Mouse (Mus musculus) stomach, embryonic 16.5 days (tissue): ENCODE results near the gene Olfr543. TPM values are rescaled to one million over a fixed set of nuclear protein-coding genes. Genes with fewer than 3 reads are reported as not detected.
A peak's percentile ranks its signal among the peaks of the same experiment; 100 is the strongest.
"Not testable (repeated sequence)": the region's sequence is repeated elsewhere in the genome, so short reads cannot be mapped to it uniquely, and the experiment has no call there.

Source experiments
- ATAC-seq: fragments of 200-750 bp; cut with Nextera tagmentation; 2 replicates; pipeline ENCODE4 v1.8.0; 2017; ENCODE audit warnings: moderate number of reproducible peaks, moderate TSS enrichment; ENCODE audit not compliant: insufficient read depth, low FRiP score
- H3K27ac ChIP-seq: fragments of 300-500 bp; sonication (generic); 2 replicates; pipeline ENCODE4 v1.5.1; 2014; ENCODE audit warnings: low read length
- H3K27me3 ChIP-seq: fragments of 300-500 bp; sonication (generic); 2 replicates; pipeline ENCODE4 v1.6.1; 2014; ENCODE audit warnings: low read length, control low read depth, mixed read lengths; ENCODE audit not compliant: control insufficient read depth, insufficient read depth
- H3K36me3 ChIP-seq: fragments of 300-500 bp; sonication (generic); 2 replicates; pipeline ENCODE4 v1.6.1; 2014; ENCODE audit warnings: low read length; ENCODE audit not compliant: control insufficient read depth, insufficient read depth
- H3K4me1 ChIP-seq: fragments of 300-500 bp; sonication (generic); 2 replicates; pipeline ENCODE4 v1.6.1; 2014; ENCODE audit warnings: low read length, control low read depth, mixed read lengths; ENCODE audit not compliant: control insufficient read depth, insufficient read depth
- H3K4me2 ChIP-seq: fragments of 300-500 bp; sonication (generic); 2 replicates; pipeline ENCODE4 v1.6.1; 2014; ENCODE audit warnings: low read depth, low read length, mixed read lengths
- H3K4me3 ChIP-seq: fragments of 300-500 bp; sonication (generic); replicated peaks from 2 replicates; pipeline ENCODE4 v1.5.1; 2014; ENCODE audit warnings: mild to moderate bottlenecking, low read length
- H3K9ac ChIP-seq: fragments of 300-500 bp; sonication (generic); 2 replicates; pipeline ENCODE4 v1.6.1; 2014; ENCODE audit warnings: low read length
- H3K9me3 ChIP-seq: fragments of 300-500 bp; sonication (generic); replicated peaks from 2 replicates; pipeline ENCODE4 v1.6.1; 2016; ENCODE audit warnings: low read length, control low read depth; ENCODE audit not compliant: control insufficient read depth
- WGBS: fragments of 180-500 bp; shearing (Covaris S2); extraction: QIAGEN DNeasy Blood & Tissue Kit; methylation state at CpG from one replicate; pipeline ENCODE4 v1.1.7; 2014; 5-methylcytosine and 5-hydroxymethylcytosine counted together
- polyA plus RNA-seq: library from polyadenylated mRNA; unstranded; fragments of >200 nt; fragmentation: Nextera tagmentation; extraction: Ambion mirVana; gene quantifications from 2 replicates; pipeline ENCODE4 v1.2.1, GENCODE M21; 2015

The Olfr543 gene
- polyA plus RNA-seq, 1 experiment from 2014 or later = 0.30 TPM

DNA sequence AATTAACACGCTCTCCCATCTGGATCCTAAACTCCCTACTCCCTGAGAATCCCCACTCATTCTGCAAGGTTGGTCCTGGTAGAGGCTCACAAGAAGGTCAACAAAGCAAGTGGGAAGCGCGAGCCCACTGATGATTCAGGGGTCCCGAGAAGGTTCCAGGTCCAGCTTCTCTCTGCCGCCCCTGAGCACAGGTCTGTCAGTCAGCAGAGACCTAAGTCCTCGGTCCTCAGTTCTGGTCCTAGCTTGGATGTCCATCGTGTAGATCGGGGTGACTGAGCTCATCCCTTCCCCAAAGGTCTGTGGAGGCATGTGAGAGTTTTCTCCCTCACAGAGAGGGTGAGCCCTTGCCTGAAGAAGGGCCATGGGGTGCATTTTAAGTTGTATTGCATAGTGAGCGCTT lies 26.6 kb upstream of the Olfr543 start:
- ATAC-seq = no peak
- H3K4me2 ChIP-seq = no peak overlapping the region
- WGBS = 88% methylated on average over 9 of the region's 9 CpGs
- no peaks in the 10 kb centered on the region for H3K4me1 ChIP-seq
- H3K27ac ChIP-seq = no peak overlapping the region
- no peaks in the 10 kb centered on the region for H3K36me3 ChIP-seq
- H3K9ac ChIP-seq = no peak overlapping the region
- H3K4me3 ChIP-seq = no peak overlapping the region
- H3K9me3 ChIP-seq = no peaks in the 10 kb centered on the region
- no peaks in the 10 kb centered on the region for H3K27me3 ChIP-seq

DNA sequence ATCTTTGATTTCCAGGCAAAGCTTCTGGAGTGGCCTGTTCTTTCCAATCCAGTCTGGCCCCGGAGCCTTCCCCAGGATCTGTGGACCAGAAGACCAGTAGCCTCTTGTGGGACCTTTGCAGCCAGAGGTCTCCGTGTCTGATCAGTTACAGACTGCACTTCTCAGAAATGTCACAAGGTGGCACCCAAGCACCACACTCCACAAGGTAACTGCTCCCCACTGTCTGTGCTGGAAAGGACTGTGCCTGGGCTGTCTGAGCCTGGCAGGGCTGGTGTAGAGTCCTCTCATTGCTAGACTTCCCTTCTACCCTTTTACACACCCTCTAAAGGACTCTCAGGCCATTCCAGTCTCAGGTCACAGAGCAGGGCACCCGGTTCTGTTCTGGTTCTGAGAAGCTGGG lies 25.4 kb upstream of the Olfr543 start:
- H3K4me3 ChIP-seq = no peak overlapping the region
- no peaks in the 10 kb centered on the region for H3K27me3 ChIP-seq
- H3K9me3 ChIP-seq = no peaks in the 10 kb centered on the region
- 38% methylated on average over 3 of the region's 3 CpGs for WGBS
- ATAC-seq = peak; percentile 46; the same call in 1 of the 2 replicates
- H3K36me3 ChIP-seq = no peaks in the 10 kb centered on the region
- H3K9ac ChIP-seq = no peak overlapping the region
- no peak overlapping the region for H3K27ac ChIP-seq
- no peak overlapping the region for H3K4me2 ChIP-seq
- H3K4me1 ChIP-seq = no peaks in the 10 kb centered on the region

DNA sequence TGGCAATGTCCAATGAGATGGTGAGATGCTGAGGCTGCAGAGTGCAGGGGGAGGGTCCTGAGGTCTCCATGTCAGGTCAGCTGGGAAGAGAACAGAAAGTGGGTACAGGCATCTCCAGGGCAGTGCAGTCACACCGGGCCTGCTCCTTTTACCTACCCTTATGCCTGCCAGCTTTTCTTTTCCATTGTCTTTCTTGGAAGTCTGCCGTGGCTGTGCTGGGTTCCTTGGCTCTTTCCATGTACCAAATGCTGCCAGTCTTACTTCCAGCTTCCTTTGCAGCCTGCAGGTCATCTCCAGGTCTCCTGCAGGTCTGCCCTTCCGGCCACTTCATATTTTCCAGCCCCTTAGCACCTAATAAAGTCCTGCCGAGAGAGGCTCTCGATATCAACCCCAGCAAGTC lies 20.5 kb upstream of the Olfr543 start:
- no peaks in the 10 kb centered on the region for H3K4me1 ChIP-seq
- no peak overlapping the region for H3K4me3 ChIP-seq
- WGBS = 78% methylated on average over 5 of the region's 5 CpGs
- H3K9me3 ChIP-seq = no peaks in the 10 kb centered on the region
- no peaks in the 10 kb centered on the region for H3K27me3 ChIP-seq
- no peak overlapping the region for H3K4me2 ChIP-seq
- ATAC-seq = no peak
- no peak overlapping the region for H3K9ac ChIP-seq
- no peaks in the 10 kb centered on the region for H3K36me3 ChIP-seq
- H3K27ac ChIP-seq = no peak overlapping the region

DNA sequence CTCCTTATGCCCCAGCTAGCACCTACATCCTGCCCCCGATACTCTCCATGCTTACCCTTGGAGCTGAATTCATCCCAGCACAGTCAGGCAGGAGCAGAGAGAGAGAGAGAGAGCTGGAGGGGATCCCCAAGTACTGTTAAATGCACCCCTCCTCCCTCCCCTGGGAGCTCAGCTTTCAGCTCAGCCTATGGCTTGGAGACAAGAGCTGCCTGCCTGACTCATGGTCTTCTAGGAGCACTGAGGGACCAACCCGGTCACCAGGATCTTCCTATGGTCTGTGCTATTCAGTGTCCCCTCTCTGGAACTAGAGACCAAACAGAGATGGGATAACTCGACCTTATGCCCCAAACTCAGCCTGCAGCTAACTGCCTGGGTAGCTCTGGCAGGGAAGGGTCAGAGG lies 18.0 kb upstream of the Olfr543 start, which contains the start of gene Olfr545:
TSS of gene Olfr545 (minus strand) at position 101 of the 400 bp plus-strand sequence.
- WGBS = 79% methylated on average over 3 of the region's 3 CpGs

DNA sequence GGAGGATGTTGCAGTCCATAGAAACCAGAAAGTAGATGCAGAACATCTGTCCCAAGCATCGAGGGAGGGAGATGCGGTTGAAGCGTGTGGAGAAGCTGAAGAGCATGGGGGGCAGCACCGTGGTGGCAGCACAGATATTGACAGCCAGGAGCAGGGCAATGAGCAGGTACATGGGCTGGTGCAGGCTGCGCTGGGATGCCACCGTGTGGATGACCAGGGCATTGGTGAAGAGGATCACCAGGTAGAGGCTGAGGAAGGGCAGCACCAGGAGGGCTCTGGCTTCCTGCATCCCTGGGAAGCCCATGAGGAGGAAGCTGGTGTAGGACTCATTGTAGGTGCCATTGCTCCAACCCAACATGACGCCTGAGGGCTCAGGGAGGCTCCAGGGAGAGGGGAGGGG lies 12.9 kb upstream of the Olfr543 start:
- not testable (repeated sequence) for H3K9ac ChIP-seq, H3K9me3 ChIP-seq, H3K27ac ChIP-seq, H3K4me3 ChIP-seq, H3K4me2 ChIP-seq, H3K4me1 ChIP-seq, H3K27me3 ChIP-seq, ATAC-seq, H3K36me3 ChIP-seq
- 48% methylated on average over 6 of the region's 7 CpGs for WGBS

More for the DNA sequence above, 18.0 kb upstream of the Olfr543 start, which contains the start of gene Olfr545:
- H3K27ac ChIP-seq = no peak within 1 kb of the TSS
- no peak within 1 kb of the TSS for H3K4me2 ChIP-seq
- H3K27me3 ChIP-seq = no peaks in the 10 kb centered on the region
- H3K4me3 ChIP-seq = no peak within 1 kb of the TSS
- no peaks in the 10 kb centered on the region for H3K4me1 ChIP-seq
- ATAC-seq = no peak
- no peaks in the 10 kb centered on the region for H3K9me3 ChIP-seq
- H3K9ac ChIP-seq = no peak within 1 kb of the TSS
- no peaks in the 10 kb centered on the region for H3K36me3 ChIP-seq

DNA sequence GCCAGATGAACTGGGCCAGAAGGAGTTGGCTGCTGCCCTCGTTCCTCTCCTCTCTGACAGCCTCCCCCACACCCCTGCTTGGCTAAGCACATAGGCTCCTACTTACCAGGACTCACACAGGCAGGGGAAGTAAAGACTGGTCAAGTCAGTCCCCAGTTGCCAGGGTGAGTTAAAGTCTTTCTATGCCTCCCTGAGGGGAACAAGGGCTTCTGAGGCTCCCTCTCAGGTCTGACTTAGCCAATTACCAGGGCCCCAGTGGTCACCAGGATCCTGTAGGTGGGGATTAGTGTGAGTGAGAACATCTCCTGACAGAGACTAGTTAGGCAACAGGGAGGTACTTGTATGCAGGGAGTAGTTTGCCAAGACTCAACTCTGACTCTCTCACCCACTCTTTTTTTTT lies 6.7 kb upstream of the Olfr543 start, which contains the start of gene Olfr544:
TSS of gene Olfr544 (minus strand) at position 153 of the 400 bp plus-strand sequence.
- H3K4me1 ChIP-seq = no peaks in the 10 kb centered on the region
- H3K9me3 ChIP-seq = no peaks in the 10 kb centered on the region
- H3K27me3 ChIP-seq = no peaks in the 10 kb centered on the region
- H3K36me3 ChIP-seq = no peaks in the 10 kb centered on the region
- no peak within 1 kb of the TSS for H3K4me2 ChIP-seq
- no peak within 1 kb of the TSS for H3K9ac ChIP-seq
- H3K4me3 ChIP-seq = no peak within 1 kb of the TSS
- 75% methylated on average over 1 of the region's 1 CpGs for WGBS
- ATAC-seq = no peak
- H3K27ac ChIP-seq = no peak within 1 kb of the TSS

DNA sequence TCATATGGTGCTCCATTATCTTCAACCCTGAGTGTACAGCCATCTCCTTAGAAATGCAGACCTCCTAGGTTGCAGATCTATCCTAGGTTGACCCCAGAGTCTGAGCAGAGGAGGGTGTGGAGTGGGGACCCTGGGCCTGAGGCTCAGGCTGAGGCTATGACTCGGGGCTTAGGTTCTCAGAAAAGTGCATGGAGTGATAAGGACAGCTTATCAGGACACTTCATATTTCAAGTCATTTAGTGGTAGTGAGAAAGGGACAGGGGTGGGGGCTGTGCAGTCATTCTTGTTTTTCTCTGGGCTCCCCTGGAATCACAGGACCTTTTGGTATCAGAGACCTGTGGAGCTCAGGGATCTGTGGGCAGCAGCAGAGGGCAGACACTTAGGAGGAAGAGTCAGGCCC lies 4.6 kb upstream of the Olfr543 start:
- H3K9ac ChIP-seq = no peak overlapping the region
- H3K27ac ChIP-seq = no peak overlapping the region
- no peaks in the 10 kb centered on the region for H3K27me3 ChIP-seq
- H3K4me1 ChIP-seq = no peaks in the 10 kb centered on the region
- no peaks in the 10 kb centered on the region for H3K9me3 ChIP-seq
- 30% methylated on average over 1 of the region's 1 CpGs for WGBS
- H3K36me3 ChIP-seq = no peaks in the 10 kb centered on the region
- no peak overlapping the region for H3K4me2 ChIP-seq
- no peak for ATAC-seq
- no peak overlapping the region for H3K4me3 ChIP-seq

DNA sequence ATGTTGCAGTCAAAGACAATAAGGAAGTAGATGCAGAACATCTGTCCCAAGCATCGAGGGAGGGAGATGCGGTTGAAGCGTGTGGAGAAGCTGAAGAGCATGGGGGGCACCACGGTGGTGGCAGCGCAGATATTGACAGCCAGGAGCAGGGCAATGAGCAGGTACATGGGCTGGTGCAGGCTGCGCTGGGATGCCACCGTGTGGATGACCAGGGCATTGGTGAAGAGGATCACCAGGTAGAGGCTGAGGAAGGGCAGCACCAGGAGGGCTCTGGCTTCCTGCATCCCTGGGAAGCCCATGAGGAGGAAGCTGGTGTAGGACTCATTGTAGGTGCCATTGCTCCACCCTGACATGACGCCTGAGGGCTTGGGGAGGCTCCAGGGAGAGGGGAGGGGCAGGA lies 3.3 kb upstream of the Olfr543 start:
- not testable (repeated sequence) for H3K9ac ChIP-seq, H3K27ac ChIP-seq, H3K4me3 ChIP-seq, H3K36me3 ChIP-seq, H3K4me2 ChIP-seq, H3K4me1 ChIP-seq, H3K27me3 ChIP-seq, H3K9me3 ChIP-seq
- peak; percentile 45; the same call in 1 of the 2 replicates for ATAC-seq
- 61% methylated on average over 7 of the region's 8 CpGs for WGBS

DNA sequence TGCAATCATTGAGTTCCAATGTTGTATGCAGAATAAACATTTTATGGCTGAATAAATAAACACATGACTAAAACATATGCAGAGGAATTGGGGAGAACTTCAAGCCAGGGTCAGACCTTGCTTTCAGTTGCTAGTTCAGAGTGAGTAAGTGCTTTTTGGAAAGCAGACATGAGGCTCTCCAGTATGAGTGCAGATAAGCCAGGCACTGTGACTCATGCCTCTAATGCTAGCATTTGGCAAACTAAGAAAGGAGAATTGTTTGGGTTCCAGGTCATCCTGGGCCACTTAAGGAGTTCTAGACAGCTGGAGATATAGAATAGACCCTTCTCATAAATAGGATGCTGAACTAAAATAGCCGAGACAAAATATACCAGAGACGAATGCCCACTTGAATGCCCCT lies 2.2 kb upstream of the Olfr543 start:
- Histone ChIP-seq H3K36me3 (no peaks in the 10 kb centered on the region), H3K27ac (no peak overlapping the region), H3K4me3 (no peak overlapping the region), H3K4me1 (no peaks in the 10 kb centered on the region), H3K9me3 (no peaks in the 10 kb centered on the region), H3K4me2 (no peak overlapping the region), H3K9ac (no peak overlapping the region), H3K27me3 (no peaks in the 10 kb centered on the region)
- WGBS = 71% methylated on average over 2 of the region's 2 CpGs
- no peak for ATAC-seq

DNA sequence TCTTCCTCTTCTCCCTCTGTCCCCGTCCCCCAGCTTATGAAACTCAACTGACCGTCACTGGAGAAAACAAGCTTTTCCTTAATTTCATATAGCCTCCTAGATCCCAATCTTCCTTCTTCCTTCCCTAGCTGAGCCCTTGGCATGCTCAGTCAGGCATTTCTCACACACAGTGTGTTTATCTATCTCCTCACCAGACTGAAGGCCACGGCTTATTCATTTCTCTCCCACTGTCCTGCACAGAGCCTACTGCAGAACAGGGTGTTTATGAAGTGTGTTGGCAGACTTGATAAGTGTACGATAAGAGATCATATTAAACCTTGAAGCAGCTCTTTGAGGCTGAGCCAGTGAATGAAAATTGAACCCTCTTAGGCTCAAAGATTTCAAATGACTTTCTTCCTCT lies 658 bp downstream of the Olfr543 start:
- Histone ChIP-seq H3K9me3 (no peaks in the 10 kb centered on the region), H3K4me1 (no peaks in the 10 kb centered on the region), H3K27ac (no peak overlapping the region), H3K4me2 (no peak overlapping the region), H3K27me3 (no peaks in the 10 kb centered on the region), H3K4me3 (no peak overlapping the region), H3K36me3 (no peaks in the 10 kb centered on the region), H3K9ac (no peak overlapping the region)
- no peak for ATAC-seq
- 62% methylated on average over 4 of the region's 4 CpGs for WGBS
